Mouse (Mus musculus): Measurements from ENCODE around the gene Blm. TPM values are rescaled to one million over a fixed set of nuclear protein-coding genes. Genes with fewer than 3 reads are reported as not detected.
A peak's percentile ranks its signal among the peaks of the same experiment; 100 is the strongest.

Blm gene
- polyA plus RNA-seq, 1 experiment = 1.1 TPM

GRCm38 (mm10) chr7:80557161-80557560, 22.2 kb upstream of the Blm start:
- Histone ChIP-seq H3K36me3 (ENCODE audit: control insufficient read depth, insufficient read depth, low read length) (no peaks in the 10 kb centered on the region), H3K4me1 (ENCODE audit: control insufficient read depth, insufficient read depth, insufficient read length) (peaks cover 9% of the 10 kb centered on the region; the same call in 1 of the 2 replicates), H3K4me3 (ENCODE audit: extremely low read depth, insufficient read depth, insufficient read length) (no peak overlapping the region), H3K27me3 (ENCODE audit: control insufficient read depth, insufficient read depth, low read length) (no peaks in the 10 kb centered on the region), H3K27ac (ENCODE audit: insufficient read depth, low read length) (no peak overlapping the region)
- no peak for DNase-seq (ENCODE audit: low read depth in 1 of 2, low spot score in 2 of 2)
- no peak for TF ChIP-seq CTCF (IDR thresholded peaks at IDR 0.05; ENCODE audit: extremely low read depth, insufficient read depth, insufficient read length, insufficient replicate concordance)
- TF ChIP-seq POLR2A (IDR thresholded peaks at IDR 0.05; ENCODE audit: low read depth, low read length) = no peak
- 87% methylated on average over 4 of the region's 4 CpGs for WGBS

- Histone ChIP-seq H3K27me3 (ENCODE audit: control insufficient read depth, insufficient read depth, low read length) (no peaks in the 10 kb centered on the region), H3K27ac (ENCODE audit: insufficient read depth, low read length) (no peak overlapping the region), H3K4me3 (ENCODE audit: extremely low read depth, insufficient read depth, insufficient read length) (no peak overlapping the region), H3K4me1 (ENCODE audit: control insufficient read depth, insufficient read depth, insufficient read length) (peaks cover 9% of the 10 kb centered on the region; the same call in 1 of the 2 replicates), H3K36me3 (ENCODE audit: control insufficient read depth, insufficient read depth, low read length) (no peaks in the 10 kb centered on the region)
- no peak for DNase-seq (ENCODE audit: low read depth in 1 of 2, low spot score in 2 of 2)
- TF ChIP-seq POLR2A (IDR thresholded peaks at IDR 0.05; ENCODE audit: low read depth, low read length) (no peak), CTCF (IDR thresholded peaks at IDR 0.05; ENCODE audit: extremely low read depth, insufficient read depth, insufficient read length, insufficient replicate concordance) (no peak)
- WGBS = 81% methylated on average over 3 of the region's 3 CpGs
Observed at GRCm38 (mm10) chr7:80556166-80556565, 21.2 kb upstream of the Blm start.

GRCm38 (mm10) chr7:80555146-80555545, 20.2 kb upstream of the Blm start:
- TF ChIP-seq POLR2A (IDR thresholded peaks at IDR 0.05; ENCODE audit: low read depth, low read length) (no peak), CTCF (IDR thresholded peaks at IDR 0.05; ENCODE audit: extremely low read depth, insufficient read depth, insufficient read length, insufficient replicate concordance) (no peak)
- H3K4me1 ChIP-seq (ENCODE audit: control insufficient read depth, insufficient read depth, insufficient read length) = peaks cover 9% of the 10 kb centered on the region; the same call in 1 of the 2 replicates
- peak overlapping the region; percentile 21; the same call in 1 of the 2 replicates for H3K4me3 ChIP-seq (ENCODE audit: extremely low read depth, insufficient read depth, insufficient read length)
- no peak for DNase-seq (ENCODE audit: low read depth in 1 of 2, low spot score in 2 of 2)
- 18% methylated on average over 3 of the region's 3 CpGs for WGBS
- no peaks in the 10 kb centered on the region for H3K27me3 ChIP-seq (ENCODE audit: control insufficient read depth, insufficient read depth, low read length)
- H3K27ac ChIP-seq (ENCODE audit: insufficient read depth, low read length) = peak overlapping the region; percentile 64
- no peaks in the 10 kb centered on the region for H3K36me3 ChIP-seq (ENCODE audit: control insufficient read depth, insufficient read depth, low read length)

- H3K27ac ChIP-seq (ENCODE audit: insufficient read depth, low read length) = peak overlapping the region; percentile 88
- peaks cover 9% of the 10 kb centered on the region; the same call in 1 of the 2 replicates for H3K4me1 ChIP-seq (ENCODE audit: control insufficient read depth, insufficient read depth, insufficient read length)
- H3K27me3 ChIP-seq (ENCODE audit: control insufficient read depth, insufficient read depth, low read length) = no peaks in the 10 kb centered on the region
- DNase-seq (ENCODE audit: low read depth in 1 of 2, low spot score in 2 of 2) = peak; percentile 51 to 55
- H3K4me3 ChIP-seq (ENCODE audit: extremely low read depth, insufficient read depth, insufficient read length) = peak overlapping the region; percentile 36; the same call in 1 of the 2 replicates
- 25% methylated on average over 22 of the region's 22 CpGs for WGBS
- TF ChIP-seq CTCF (IDR thresholded peaks at IDR 0.05; ENCODE audit: extremely low read depth, insufficient read depth, insufficient read length, insufficient replicate concordance) = no peak
- no peak for TF ChIP-seq POLR2A (IDR thresholded peaks at IDR 0.05; ENCODE audit: low read depth, low read length)
- no peaks in the 10 kb centered on the region for H3K36me3 ChIP-seq (ENCODE audit: control insufficient read depth, insufficient read depth, low read length)
Observed at GRCm38 (mm10) chr7:80554180-80555021, 19.5 kb upstream of the Blm start.

GRCm38 (mm10) chr7:80548513-80549260, 13.8 kb upstream of the Blm start:
- Histone ChIP-seq H3K4me3 (ENCODE audit: extremely low read depth, insufficient read depth, insufficient read length) (no peak overlapping the region), H3K4me1 (ENCODE audit: control insufficient read depth, insufficient read depth, insufficient read length) (no peaks in the 10 kb centered on the region), H3K27ac (ENCODE audit: insufficient read depth, low read length) (no peak overlapping the region), H3K27me3 (ENCODE audit: control insufficient read depth, insufficient read depth, low read length) (no peaks in the 10 kb centered on the region), H3K36me3 (ENCODE audit: control insufficient read depth, insufficient read depth, low read length) (no peaks in the 10 kb centered on the region)
- TF ChIP-seq CTCF (IDR thresholded peaks at IDR 0.05; ENCODE audit: extremely low read depth, insufficient read depth, insufficient read length, insufficient replicate concordance) = no peak
- no peak for TF ChIP-seq POLR2A (IDR thresholded peaks at IDR 0.05; ENCODE audit: low read depth, low read length)
- WGBS = 92% methylated on average over 7 of the region's 7 CpGs
- no peak for DNase-seq (ENCODE audit: low read depth in 1 of 2, low spot score in 2 of 2)

- TF ChIP-seq CTCF (IDR thresholded peaks at IDR 0.05; ENCODE audit: extremely low read depth, insufficient read depth, insufficient read length, insufficient replicate concordance) = no peak
- no peak for TF ChIP-seq POLR2A (IDR thresholded peaks at IDR 0.05; ENCODE audit: low read depth, low read length)
- no peak for DNase-seq (ENCODE audit: low read depth in 1 of 2, low spot score in 2 of 2)
- no peaks in the 10 kb centered on the region for H3K36me3 ChIP-seq (ENCODE audit: control insufficient read depth, insufficient read depth, low read length)
- H3K27me3 ChIP-seq (ENCODE audit: control insufficient read depth, insufficient read depth, low read length) = no peaks in the 10 kb centered on the region
- WGBS = 78% methylated on average over 7 of the region's 7 CpGs
- no peak overlapping the region for H3K4me3 ChIP-seq (ENCODE audit: extremely low read depth, insufficient read depth, insufficient read length)
- H3K4me1 ChIP-seq (ENCODE audit: control insufficient read depth, insufficient read depth, insufficient read length) = no peaks in the 10 kb centered on the region
- no peak overlapping the region for H3K27ac ChIP-seq (ENCODE audit: insufficient read depth, low read length)
Observed at GRCm38 (mm10) chr7:80542139-80542831, 7.4 kb upstream of the Blm start.
